Mouse (Mus musculus): ENCODE data around the gene Slc28a1. TPM values are rescaled to one million over a fixed set of nuclear protein-coding genes. Genes with fewer than 3 reads are reported as not detected.
"Not testable (repeated sequence)": the region's sequence is repeated elsewhere in the genome, so short reads cannot be mapped to it uniquely, and the experiment has no call there.

Slc28a1 gene
- polyA plus RNA-seq, 1 experiment, result 1.4 TPM

DNA sequence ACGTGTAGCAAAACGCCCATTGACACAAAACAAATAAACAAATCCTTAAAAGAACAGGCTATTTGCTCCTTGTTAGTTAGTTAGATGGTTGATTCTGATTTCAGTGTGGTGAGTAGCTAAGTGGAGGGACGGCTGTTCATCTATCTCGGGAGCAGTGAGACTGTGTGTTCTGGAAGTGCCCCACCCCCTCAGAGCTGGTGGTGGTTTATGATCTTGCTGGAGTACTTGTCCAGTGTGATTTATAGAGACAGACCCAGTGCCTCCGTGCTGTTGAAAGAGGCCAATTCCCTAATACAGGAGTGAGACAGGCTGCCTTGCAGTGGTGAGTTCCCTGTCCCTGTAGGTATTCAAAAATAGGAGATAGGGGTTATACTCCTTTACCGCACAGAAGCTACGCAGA is 44.3 kb downstream of the Slc28a1 start:
- 36% methylated on average over 7 of the region's 7 CpGs for WGBS
- no peak for DNase-seq (ENCODE audit: low read depth, low spot score)

DNA sequence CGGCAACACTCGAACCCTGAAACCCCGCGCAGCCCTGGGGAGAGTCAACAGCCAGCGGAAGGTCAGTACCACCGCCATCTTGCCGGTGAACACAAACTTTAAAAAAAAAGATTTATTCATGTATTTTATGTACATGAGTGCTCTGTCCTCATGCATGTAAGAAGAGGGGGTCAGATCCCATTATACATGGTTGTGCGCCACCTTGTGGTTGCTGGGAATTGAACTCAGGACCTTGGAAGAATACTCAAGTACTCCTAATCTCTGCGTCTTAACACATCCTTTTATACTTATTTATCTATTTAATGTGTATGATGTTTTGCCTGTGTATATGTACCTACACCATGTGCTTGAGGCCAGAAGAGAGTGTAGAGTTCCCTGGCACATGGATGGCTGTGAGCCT is 47.1 kb downstream of the Slc28a1 start:
- DNase-seq (ENCODE audit: low read depth, low spot score), result no peak

DNA sequence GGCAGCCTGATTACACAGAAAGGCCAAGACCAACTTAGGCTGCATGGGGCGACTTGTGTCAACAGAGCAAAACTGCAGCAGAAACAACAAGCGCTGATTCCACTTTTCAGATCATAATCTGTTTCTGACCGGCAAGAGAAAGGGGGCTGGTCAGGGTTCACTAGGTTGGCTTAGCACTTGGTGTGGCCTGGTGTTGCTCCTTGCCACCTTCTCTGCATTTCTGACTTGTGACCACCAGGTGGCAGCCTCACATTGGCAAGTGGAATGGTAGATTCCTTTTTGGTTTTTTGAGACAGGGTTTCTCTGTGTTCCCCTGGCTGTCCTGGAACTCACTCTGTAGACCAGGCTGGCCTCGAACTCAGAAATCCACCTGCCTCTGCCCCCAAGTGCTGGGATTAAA is 47.7 kb downstream of the Slc28a1 start:
- DNase-seq (ENCODE audit: low read depth, low spot score), result peak; percentile 25
- WGBS, result 28% methylated on average over 4 of the region's 4 CpGs

More for the DNA sequence above, 47.1 kb downstream of the Slc28a1 start:
- WGBS, result 75% methylated on average over 9 of the region's 9 CpGs

DNA sequence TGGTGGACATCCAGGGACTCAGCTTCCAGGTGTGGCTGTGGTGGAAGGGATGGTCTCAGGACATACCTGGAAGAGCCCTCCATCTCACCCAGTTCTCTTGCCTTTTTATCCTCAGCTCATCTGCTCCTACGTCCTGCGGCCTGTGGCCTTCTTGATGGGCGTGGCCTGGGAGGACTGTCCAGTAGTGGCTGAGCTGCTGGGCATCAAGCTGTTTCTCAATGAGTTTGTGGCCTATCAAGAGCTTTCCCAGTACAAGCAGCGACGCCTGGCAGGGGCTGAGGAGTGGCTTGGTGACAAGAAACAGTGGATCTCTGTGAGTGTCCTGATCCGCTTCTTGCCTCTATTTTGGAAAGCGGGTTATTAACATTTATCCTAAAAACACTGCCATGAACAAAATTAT is 49.8 kb downstream of the Slc28a1 start:
- WGBS, result 80% methylated on average over 7 of the region's 7 CpGs
- no peak for DNase-seq (ENCODE audit: low read depth, low spot score)

DNA sequence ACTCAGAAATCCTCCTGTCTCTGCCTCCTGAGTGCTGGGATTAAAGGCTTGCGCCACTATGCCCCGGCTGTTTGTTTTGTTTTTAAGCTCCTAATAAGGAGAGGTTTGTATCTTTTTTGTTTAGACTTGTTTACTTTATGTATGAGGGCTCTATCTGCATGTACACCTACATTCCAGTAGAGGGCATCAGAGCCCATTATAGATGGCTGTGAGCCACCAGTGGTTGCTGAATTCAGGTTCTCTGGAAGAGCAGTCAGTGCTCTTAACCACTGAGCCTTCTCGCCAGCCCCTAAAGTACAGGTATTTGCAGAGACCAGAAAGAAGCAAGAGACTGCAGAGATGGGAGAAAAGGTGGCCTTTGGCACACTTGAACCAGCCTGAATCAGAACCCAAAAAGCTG is 52.5 kb downstream of the Slc28a1 start:
- peak; percentile 10 for DNase-seq (ENCODE audit: low read depth, low spot score)
- 32% methylated on average over 3 of the region's 3 CpGs for WGBS

DNA sequence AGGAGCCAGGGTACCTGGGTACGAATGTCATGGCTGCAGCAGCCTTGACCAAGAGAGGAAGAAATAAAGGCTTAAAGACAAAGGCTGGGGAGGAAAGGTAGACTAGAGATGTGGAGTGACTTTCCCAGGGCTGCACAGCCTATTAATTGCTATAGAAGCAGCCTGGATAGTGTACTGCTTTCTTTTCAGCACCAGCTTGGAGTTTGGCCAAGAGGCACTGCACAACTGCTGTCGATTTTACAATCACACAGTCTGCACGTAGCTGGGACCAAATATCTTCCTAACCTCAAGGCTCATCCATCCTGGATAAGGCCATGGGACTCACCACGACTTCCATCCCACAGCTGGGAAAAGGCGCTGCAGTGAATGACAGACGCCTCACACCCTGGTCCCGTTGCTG is 54.8 kb downstream of the Slc28a1 start:
- no peak for DNase-seq (ENCODE audit: low read depth, low spot score)
- 62% methylated on average over 7 of the region's 7 CpGs for WGBS

DNA sequence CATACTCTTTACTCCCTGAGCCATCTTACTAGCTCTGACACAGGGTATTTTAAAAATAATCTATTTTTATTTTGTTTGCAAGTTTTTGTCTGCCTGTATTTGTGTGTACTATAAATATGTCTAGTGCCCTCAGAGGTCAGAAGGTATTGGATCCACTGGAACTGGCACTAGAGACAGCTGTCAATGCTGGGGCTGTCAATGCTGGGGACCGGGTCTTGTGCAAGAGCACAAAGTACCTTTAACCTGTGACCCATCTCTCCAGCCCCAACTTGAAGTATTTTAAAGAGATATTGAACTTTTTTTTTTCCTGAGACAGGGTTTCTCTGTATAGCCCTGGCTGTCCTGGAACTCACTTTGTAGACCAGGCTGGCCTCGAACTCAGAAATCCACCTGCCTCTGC is 59.3 kb downstream of the Slc28a1 start:
- DNase-seq (ENCODE audit: low read depth, low spot score), result no peak
- WGBS, result 96% methylated on average over 2 of the region's 2 CpGs

DNA sequence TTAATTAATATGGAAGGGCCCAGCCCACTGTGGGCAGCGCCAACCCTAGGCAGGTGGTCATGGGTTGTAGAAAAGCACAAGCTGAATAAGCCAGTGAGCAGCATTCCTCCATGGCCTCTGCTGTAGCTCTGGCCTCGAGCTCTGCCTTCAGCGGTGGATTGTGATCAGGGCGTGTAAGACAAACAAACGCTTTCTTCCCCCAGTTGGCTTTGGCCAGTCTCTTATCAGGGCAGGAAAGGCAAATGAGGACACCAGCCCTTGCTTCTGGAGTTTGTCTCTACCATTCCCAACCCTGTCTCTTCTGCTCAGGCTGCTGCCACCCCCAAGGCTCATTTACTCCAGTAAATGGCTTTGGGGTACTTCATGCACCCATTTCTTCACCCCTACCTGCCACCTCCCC is 60.1 kb downstream of the Slc28a1 start:
- 44% methylated on average over 5 of the region's 5 CpGs for WGBS
- DNase-seq (ENCODE audit: low read depth, low spot score), result no peak

DNA sequence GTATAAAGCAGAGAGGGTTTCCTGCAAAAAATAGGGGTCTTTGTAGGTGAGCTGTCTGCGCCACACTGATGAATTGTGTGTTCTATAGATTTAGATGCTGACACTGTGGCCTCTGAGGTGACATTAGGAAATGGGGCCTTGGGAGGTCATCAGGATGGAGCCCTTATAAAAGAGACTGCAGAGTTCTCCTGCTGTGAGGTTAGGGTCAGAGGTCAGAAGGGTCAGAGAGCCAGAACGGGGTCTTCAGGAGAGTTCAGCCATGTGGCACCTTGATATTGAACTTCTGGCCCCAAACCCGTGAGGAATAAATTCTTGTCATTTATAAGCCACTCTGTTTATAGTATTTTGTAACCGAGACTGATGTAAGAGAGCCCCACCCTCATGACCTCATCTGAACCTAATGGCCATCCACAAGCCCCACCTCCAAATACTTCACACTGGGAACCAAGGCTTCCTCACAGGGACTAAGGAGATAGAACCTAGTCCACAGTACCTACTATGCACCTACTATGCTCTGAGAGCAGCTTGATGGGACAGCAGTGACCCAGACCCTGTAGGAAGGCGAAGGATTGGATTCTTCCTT is 61.7 kb downstream of the Slc28a1 start:
- WGBS, result 45% methylated on average over 5 of the region's 5 CpGs
- no peak for DNase-seq (ENCODE audit: low read depth, low spot score)

DNA sequence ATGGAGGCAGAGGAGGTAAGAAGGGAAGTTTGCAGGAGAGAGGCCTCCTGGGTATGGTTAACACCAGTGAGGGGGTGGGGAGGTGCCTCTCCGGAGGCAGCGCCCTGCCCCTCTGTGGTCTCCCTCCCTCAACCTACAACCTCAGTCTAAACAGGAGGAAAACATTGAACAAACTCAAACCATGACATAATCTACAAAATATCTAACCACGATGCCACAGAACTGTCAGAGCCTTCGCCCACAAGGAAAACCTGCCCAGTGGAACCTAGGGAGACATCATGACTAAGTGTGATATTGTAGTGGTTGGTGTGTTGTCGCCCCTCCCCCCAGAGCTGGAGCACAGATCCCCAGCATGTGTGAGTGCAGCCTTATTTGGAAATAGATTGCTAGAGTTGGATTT is 64.9 kb downstream of the Slc28a1 start:
- 72% methylated on average over 5 of the region's 5 CpGs for WGBS
- DNase-seq (ENCODE audit: low read depth, low spot score), result no peak

DNA sequence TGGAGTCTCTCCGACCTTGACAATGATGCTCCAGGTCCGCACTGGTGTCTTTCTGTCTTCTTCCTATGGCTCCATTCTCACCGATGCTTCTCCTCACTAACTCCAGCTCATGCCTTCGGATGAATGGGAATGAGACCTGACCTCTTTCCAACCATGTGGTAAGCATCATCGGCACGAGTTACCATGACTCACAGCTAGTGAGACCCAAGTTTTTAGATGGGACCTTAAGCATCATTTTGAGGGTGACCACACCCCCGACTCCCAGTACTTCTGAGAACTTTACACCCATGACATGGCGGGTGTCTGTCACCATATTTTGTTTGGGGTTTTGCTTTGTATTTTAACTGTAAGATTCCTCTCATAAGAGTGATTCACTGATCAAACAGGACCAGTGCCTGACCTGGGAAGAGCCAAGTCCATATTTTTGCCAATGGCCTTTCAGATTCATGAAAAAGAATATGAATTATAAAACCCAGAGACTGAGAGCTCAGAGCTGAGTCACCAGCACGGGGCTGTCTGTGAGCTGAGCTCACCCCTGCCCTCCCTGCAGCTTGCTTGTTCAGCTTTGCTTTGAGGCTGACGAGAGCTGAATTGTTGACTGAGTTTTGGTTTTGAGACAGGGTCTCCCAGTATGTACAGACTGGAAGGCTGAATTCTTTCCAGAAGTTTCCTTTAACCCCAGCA is 68.0 kb downstream of the Slc28a1 start:
- WGBS, result 70% methylated on average over 10 of the region's 10 CpGs
- DNase-seq (ENCODE audit: low read depth, low spot score), result no peak

DNA sequence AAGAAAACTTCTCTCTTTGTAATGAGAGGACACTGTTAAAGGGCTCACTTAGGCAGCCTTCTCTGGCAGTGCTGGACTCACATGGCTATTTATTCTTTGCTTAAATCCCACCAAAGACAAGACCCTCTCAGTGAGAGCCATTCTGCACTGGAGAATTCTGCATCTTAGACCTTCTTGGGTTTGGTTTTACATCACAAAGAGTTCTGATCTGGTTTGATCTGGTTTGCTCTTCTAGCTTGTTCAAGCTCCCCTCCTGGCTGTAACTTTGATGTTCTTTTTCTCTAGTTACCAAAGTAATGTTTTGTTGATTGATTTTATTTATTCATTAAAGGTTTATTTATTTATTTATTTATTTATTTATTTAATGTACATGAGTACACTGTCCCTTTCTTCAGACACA is 68.6 kb downstream of the Slc28a1 start:
- DNase-seq (ENCODE audit: low read depth, low spot score), result no peak

DNA sequence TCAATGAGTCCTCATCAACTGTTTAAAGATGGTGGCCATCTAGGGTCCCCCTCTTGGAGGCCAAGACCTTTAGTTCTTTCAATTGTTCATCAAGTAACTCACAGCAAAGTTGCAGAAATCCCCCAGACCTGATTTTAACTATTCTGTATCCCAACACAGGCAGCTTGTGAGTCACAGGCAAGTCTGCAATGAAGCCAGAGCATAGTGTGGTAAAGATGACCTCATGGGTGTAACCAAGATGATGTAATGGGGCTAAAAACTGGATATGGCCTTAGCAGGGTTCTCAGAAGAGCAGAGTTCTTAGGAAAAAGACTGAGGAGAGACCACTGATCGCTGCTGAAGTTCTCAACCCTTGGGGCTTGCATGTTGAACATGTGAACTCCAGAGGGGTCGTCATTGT is 69.5 kb downstream of the Slc28a1 start:
- no peak for DNase-seq (ENCODE audit: low read depth, low spot score)
- WGBS, result 89% methylated on average over 2 of the region's 2 CpGs

DNA sequence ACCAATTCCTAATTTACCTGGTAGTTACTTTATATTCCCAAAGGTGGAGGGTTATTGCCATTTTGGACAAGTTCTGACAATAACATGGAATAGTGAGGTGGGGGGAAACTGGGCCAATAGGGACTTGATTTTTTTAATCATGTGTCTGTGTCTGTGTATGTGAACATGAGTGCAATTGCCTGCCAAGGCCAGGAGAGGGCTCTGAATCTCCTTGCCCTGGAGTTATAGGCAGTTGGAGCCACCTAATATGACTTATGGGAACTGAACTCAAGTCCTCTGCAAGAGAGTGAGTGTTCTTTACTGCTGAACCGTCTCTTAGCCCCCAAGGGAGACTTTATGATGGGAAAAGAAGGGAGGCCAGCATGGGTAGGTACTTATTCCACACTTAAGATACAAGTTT is 70.1 kb downstream of the Slc28a1 start:
- WGBS, result 93% methylated on average over 1 of the region's 1 CpGs
- DNase-seq (ENCODE audit: low read depth, low spot score), result no peak

DNA sequence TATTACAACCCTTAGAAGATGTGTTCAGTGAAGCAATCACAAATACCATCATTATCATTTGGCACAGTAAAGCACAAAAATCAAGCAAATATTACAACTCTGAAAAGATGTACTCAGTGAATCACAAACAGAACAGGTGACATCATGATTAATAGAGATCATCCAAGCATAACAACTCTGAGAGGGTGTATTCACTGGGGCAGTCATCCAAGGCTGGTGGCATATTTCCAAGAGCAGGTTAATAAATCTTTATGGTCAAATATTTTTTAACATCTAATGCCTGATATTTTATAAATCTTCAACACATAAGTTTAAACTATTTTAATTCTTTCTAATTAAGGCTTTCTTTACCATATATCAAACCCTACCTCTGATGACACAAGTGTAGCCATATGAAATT is 71.4 kb downstream of the Slc28a1 start:
- DNase-seq (ENCODE audit: low read depth, low spot score), result not testable (repeated sequence)

DNA sequence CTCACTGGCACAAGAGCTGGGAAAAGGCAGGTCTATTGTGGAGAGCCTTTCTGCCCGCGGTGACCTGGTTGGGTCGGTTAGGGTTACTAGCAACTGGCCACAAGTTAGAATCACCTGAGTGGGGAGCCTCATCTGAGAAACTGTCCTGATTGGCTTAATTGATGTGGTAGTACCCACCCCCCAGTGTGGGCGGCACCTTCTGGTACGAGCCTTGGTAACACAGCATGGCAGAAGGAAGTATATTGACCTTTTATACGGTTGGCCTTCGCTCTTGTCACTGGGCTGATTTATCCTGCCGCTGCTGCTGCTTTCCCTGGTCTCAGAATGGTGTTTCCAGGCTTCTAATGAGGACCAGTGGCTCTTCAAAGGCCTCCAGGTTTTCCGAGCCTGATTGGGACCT is 74.6 kb downstream of the Slc28a1 start:
- no peak for DNase-seq (ENCODE audit: low read depth, low spot score)
- 60% methylated on average over 9 of the region's 9 CpGs for WGBS

DNA sequence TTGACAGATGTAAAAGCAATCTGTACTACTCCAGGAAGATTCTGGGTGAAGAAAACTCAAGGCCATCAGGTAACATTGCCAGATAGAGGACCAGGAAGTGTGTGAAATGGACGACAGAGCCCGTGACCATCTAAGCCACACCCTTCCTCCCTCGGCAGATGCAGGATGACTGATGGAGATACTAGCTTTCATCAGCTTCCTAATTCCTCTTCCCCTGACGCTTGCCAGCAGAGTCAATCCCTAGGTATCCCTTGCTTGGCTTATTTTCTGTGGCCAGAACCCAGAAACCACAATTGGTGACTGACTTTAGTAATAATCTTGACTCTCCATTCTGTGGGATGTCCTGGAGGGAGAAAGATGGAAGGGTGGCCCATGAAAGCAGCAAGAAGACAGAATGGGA is 80.9 kb downstream of the Slc28a1 start:
- no peak for DNase-seq (ENCODE audit: low read depth, low spot score)
- 30% methylated on average over 4 of the region's 4 CpGs for WGBS

DNA sequence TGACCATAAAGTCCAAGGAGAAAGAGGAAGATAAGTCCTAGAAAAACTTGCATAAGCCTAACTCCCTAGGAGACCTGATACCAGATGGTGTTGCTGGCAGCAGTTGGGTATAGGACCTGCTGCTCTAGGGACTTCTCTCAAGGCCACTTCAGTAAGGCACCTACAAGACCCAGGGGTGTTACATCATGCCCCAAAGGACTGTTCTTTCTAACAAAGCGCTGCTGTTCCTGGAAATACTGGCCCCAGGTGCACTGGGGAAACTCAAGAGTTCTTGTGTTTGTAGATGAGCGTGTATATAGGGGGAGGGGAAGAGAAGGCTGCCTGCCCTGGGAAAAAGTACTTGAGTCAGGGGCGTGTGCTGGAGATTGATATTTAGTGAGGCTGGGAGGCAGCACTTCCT is 82.2 kb downstream of the Slc28a1 start:
- WGBS, result 36% methylated on average over 3 of the region's 3 CpGs
- no peak for DNase-seq (ENCODE audit: low read depth, low spot score)

DNA sequence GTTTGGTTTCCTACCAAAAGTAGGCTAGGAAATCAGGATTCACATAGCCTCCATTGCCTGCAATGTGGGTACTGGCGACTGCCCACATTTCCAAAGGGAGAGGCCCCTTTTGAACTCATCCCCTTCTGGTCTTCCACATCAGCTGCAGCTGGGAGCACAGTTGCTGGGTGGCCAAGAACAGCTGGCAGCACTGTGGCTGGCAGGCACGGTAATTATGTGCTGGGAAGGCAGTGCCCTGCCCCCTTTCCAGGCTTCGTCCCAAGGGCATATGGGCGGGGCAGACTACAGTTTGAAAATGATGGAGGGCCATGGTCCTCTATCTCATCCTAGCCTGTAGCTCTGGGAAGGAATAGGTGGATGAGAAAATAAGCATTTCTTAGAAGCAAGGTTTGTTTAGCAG is 83.9 kb downstream of the Slc28a1 start:
- no peak for DNase-seq (ENCODE audit: low read depth, low spot score)
- 26% methylated on average over 4 of the region's 4 CpGs for WGBS

DNA sequence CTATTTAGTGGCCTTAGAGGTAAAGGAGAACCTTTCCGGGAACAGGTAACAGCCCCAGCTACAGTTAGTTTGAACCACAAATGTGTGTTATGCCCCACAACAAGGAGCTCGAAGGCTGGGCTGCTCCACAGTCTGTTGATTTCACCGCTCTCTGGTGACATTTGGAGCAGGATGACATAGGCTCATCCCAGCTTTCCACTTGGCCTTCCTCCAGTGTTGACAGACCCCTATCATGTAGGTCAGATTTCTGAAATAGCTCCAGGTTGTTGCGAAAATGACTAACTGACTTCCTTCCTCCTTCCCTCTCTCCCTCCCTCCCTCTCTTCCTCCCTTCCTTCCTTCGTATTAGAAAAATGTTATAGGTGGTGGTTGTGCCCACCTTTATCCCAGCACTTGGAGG is 84.5 kb downstream of the Slc28a1 start:
- DNase-seq (ENCODE audit: low read depth, low spot score), result no peak
- WGBS, result 41% methylated on average over 5 of the region's 5 CpGs

DNA sequence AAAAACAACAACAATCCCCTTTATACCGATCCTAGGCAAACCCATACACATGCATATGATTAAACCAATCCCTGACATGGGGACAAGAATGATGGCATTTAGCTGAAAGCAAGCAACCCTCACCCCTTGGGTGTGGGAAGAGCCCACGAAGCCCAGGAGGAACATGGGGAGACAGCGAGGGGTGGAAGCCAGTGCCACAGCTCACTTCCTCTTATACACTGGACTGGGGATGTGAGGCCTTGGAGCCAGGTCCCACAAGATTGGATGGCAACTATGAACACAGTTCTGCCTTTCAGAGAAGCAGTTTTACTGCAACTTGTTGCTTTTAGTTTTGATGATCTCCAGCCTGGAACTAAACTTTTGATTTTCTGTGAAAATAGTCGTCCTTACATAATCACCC is 85.2 kb downstream of the Slc28a1 start:
- WGBS, result 56% methylated on average over 4 of the region's 4 CpGs

DNA sequence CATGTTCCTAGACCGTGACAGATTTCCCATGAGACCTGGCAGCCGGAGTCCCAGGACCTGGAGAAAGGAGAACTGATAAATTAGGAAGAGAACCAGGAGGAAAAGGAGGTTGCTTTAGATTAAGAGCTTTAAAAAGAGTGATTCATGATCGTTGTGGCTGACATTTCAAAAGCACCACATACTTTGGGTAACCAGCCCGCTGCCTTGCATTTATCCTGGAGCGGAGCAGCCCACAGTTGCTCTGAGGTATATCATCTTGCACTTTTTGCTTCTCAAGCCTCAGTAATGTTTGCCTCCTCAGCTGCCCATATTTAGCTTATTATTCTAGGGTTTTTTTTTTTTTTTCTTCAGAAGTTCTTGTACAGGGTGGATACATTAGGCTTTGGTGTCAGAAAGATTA is 87.8 kb downstream of the Slc28a1 start:
- WGBS, result 73% methylated on average over 5 of the region's 5 CpGs
- DNase-seq (ENCODE audit: low read depth, low spot score), result no peak

More for the DNA sequence above, 85.2 kb downstream of the Slc28a1 start:
- no peak for DNase-seq (ENCODE audit: low read depth, low spot score)
